Mouse (Mus musculus) kidney, embryonic 15.5 days (tissue): ENCODE data around the gene Olfr814. TPM values are rescaled to one million over a fixed set of nuclear protein-coding genes. Genes with fewer than 3 reads are reported as not detected.
"Not testable (repeated sequence)": the region's sequence is repeated elsewhere in the genome, so short reads cannot be mapped to it uniquely, and the experiment has no call there.

ENCODE experiments used
- ATAC-seq: fragments of 200-750 bp; cut with Nextera tagmentation; replicated peaks from 2 replicates; pipeline ENCODE4 v1.8.0; 2017; ENCODE audit warnings: moderate TSS enrichment; ENCODE audit not compliant: low FRiP score
- H3K27ac ChIP-seq: fragments of 300-500 bp; sonication (generic); 2 replicates; pipeline ENCODE4 v1.5.1; 2015; ENCODE audit warnings: mild to moderate bottlenecking, inconsistent platforms
- H3K27me3 ChIP-seq: fragments of 300-500 bp; sonication (generic); 2 replicates; pipeline ENCODE4 v1.6.1; 2015; ENCODE audit warnings: inconsistent platforms
- H3K36me3 ChIP-seq: fragments of 300-500 bp; sonication (generic); 2 replicates; pipeline ENCODE4 v1.6.1; 2015; ENCODE audit warnings: inconsistent platforms
- H3K4me1 ChIP-seq: fragments of 300-500 bp; sonication (generic); 2 replicates; pipeline ENCODE4 v1.6.1; 2015; ENCODE audit warnings: inconsistent platforms
- H3K4me2 ChIP-seq: fragments of 300-500 bp; sonication (generic); 2 replicates; pipeline ENCODE4 v1.6.1; 2015; ENCODE audit warnings: moderate library complexity, mild to moderate bottlenecking, inconsistent platforms
- H3K4me3 ChIP-seq: fragments of 300-500 bp; sonication (generic); replicated peaks from 2 replicates; pipeline ENCODE4 v1.5.1; 2015; ENCODE audit warnings: mild to moderate bottlenecking, inconsistent platforms
- H3K9ac ChIP-seq: fragments of 300-500 bp; sonication (generic); 2 replicates; pipeline ENCODE4 v1.6.1; 2015; ENCODE audit warnings: mild to moderate bottlenecking, inconsistent platforms
- H3K9me3 ChIP-seq: fragments of 300-500 bp; sonication (generic); replicated peaks from 2 replicates; pipeline ENCODE4 v1.6.1; 2016; ENCODE audit warnings: inconsistent platforms
- WGBS: fragments of 180-500 bp; shearing (Covaris S2); methylation state at CpG from one replicate; pipeline ENCODE4 v1.1.7; 2015; ENCODE audit warnings: mixed read lengths; 5-methylcytosine and 5-hydroxymethylcytosine counted together
- polyA plus RNA-seq: library from polyadenylated mRNA; unstranded; fragments of >200 nt; fragmentation: Nextera tagmentation; extraction: Ambion mirVana; gene quantifications from 2 replicates; pipeline ENCODE4 v1.2.1, GENCODE M21; 2015

The Olfr814 gene
- polyA plus RNA-seq = not detected in 2 replicates

DNA sequence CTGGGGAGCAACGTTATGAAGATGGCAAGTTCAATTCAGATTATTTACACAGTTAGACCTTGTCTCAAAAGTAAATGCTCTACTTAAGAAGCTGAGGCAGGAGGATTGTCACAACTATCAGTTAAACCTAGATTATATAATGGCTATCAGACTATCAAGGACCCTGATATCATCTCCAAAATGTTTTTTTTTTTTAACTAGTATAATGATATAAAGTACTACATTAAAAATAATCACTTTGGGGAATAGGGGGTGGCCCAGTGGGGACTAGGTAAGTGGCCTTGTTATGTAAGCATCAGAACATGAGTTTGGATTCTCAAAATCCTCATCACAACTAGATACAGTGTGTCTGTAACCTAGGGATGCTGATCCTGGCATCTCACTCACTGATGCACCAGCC is at the start of gene Olfr814:
Olfr814 (minus strand) TSS at position 101 of the 400 bp plus-strand sequence.
- WGBS = 89% methylated on average over 1 of the region's 1 CpGs
- H3K4me3 ChIP-seq, ATAC-seq: not testable (repeated sequence)

GRCm38 (mm10) chr10:129915497-129915896 is 35.8 kb upstream of the Olfr814 start, which contains the start of gene Olfr816:
Gene Olfr816 (minus strand): TSS chr10:129915597.
- Histone ChIP-seq H3K4me1 (no peaks in the 10 kb centered on the region), H3K9ac (no peak within 1 kb of the TSS), H3K27me3 (no peaks in the 10 kb centered on the region), H3K27ac (no peak within 1 kb of the TSS), H3K9me3 (no peaks in the 10 kb centered on the region), H3K4me2 (no peak within 1 kb of the TSS), H3K4me3 (no peak within 1 kb of the TSS), H3K36me3 (no peaks in the 10 kb centered on the region)
- no peak for ATAC-seq
- WGBS = 76% methylated on average over 1 of the region's 1 CpGs

More for the DNA sequence above, at the start of gene Olfr814:
- H3K36me3 ChIP-seq, H3K4me1 ChIP-seq, H3K27ac ChIP-seq, H3K27me3 ChIP-seq, H3K4me2 ChIP-seq, H3K9ac ChIP-seq, H3K9me3 ChIP-seq: not testable (repeated sequence)

DNA sequence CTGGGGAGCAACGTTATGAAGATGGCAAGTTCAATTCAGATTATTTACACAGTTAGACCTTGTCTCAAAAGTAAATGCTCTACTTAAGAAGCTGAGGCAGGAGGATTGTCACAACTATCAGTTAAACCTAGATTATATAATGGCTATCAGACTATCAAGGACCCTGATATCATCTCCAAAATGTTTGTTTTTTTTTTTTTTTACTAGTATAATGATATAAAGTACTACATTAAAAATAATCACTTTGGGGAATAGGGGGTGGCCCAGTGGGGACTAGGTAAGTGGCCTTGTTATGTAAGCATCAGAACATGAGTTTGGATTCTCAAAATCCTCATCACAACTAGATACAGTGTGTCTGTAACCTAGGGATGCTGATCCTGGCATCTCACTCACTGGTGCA is 26.1 kb upstream of the Olfr814 start, which contains the start of gene Olfr815:
Olfr815 (minus strand) TSS at position 101 of the 400 bp plus-strand sequence.
- not testable (repeated sequence) for H3K9ac ChIP-seq, H3K4me1 ChIP-seq, H3K36me3 ChIP-seq, ATAC-seq, H3K27me3 ChIP-seq, H3K4me2 ChIP-seq, H3K27ac ChIP-seq, H3K9me3 ChIP-seq, H3K4me3 ChIP-seq
- 73% methylated on average over 1 of the region's 1 CpGs for WGBS

DNA sequence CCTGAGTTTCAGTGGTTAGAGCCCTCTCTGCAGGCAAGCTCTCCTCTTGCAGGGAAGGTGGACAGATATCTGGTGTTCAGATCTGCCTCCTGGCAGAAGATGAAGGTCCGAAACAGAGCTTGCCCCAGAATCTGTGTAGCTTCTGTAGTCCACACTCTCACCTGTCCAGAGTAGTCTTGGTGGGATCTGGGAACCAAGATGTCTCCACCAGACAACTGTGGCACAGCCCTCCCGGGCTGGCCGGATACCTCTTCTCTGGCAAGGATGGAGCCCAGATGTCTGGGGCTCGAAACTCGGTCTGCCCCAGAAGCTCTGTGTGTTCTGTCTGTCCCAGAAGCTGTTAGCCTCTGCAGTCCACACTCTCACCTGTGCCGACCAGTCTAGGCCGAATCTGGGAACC is 6.3 kb upstream of the Olfr814 start:
- Histone ChIP-seq H3K9ac (no peak overlapping the region), H3K27ac (no peak overlapping the region), H3K4me2 (no peak overlapping the region), H3K36me3 (no peaks in the 10 kb centered on the region), H3K27me3 (no peaks in the 10 kb centered on the region), H3K4me3 (no peak overlapping the region), H3K9me3 (no peaks in the 10 kb centered on the region), H3K4me1 (no peaks in the 10 kb centered on the region)
- ATAC-seq = no peak
- 94% methylated on average over 7 of the region's 7 CpGs for WGBS

DNA sequence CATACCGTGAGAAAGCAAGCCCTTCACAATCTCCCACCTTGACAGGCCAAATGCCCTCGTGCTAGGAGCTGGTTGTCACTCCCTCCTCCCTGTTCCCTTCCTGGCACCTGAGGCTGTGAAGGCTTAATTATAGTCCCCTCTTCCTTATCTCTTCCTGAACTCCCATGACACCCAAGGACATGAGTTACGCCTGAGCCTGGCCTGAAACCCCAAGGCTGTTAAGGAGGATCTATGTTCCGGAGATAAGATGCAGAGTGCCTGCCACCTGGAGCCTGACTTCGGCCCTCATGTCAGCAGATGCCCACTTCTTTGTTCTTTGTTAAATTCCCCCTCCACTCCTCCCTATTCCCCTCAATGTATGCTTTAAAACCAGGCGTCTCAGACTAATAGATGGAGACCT is 5.8 kb upstream of the Olfr814 start:
- WGBS = 68% methylated on average over 6 of the region's 6 CpGs
- not testable (repeated sequence) for ATAC-seq

GRCm38 (mm10) chr10:129855067-129855466 is 24.6 kb downstream of the Olfr814 start, which contains the start of gene Olfr813:
Gene Olfr813 (plus strand): TSS chr10:129855367.
- H3K27me3 ChIP-seq = no peaks in the 10 kb centered on the region
- no peak for ATAC-seq
- H3K27ac ChIP-seq = no peak within 1 kb of the TSS
- no peaks in the 10 kb centered on the region for H3K4me1 ChIP-seq
- no peak within 1 kb of the TSS for H3K4me2 ChIP-seq
- H3K9ac ChIP-seq = no peak within 1 kb of the TSS
- H3K9me3 ChIP-seq = no peaks in the 10 kb centered on the region
- no peaks in the 10 kb centered on the region for H3K36me3 ChIP-seq
- no peak within 1 kb of the TSS for H3K4me3 ChIP-seq

More for the DNA sequence above, 5.8 kb upstream of the Olfr814 start:
- H3K4me3 ChIP-seq, H3K27me3 ChIP-seq, H3K4me2 ChIP-seq, H3K36me3 ChIP-seq, H3K27ac ChIP-seq, H3K4me1 ChIP-seq, H3K9ac ChIP-seq, H3K9me3 ChIP-seq: not testable (repeated sequence)

GRCm38 (mm10) chr10:129847343-129847742 is 32.3 kb downstream of the Olfr814 start:
- 83% methylated on average over 1 of the region's 1 CpGs for WGBS
- H3K9ac ChIP-seq = no peak overlapping the region
- no peak for ATAC-seq
- H3K36me3 ChIP-seq = no peaks in the 10 kb centered on the region
- no peak overlapping the region for H3K4me3 ChIP-seq
- H3K9me3 ChIP-seq = no peaks in the 10 kb centered on the region
- no peaks in the 10 kb centered on the region for H3K27me3 ChIP-seq
- no peak overlapping the region for H3K27ac ChIP-seq
- H3K4me1 ChIP-seq = no peaks in the 10 kb centered on the region
- H3K4me2 ChIP-seq = no peak overlapping the region

DNA sequence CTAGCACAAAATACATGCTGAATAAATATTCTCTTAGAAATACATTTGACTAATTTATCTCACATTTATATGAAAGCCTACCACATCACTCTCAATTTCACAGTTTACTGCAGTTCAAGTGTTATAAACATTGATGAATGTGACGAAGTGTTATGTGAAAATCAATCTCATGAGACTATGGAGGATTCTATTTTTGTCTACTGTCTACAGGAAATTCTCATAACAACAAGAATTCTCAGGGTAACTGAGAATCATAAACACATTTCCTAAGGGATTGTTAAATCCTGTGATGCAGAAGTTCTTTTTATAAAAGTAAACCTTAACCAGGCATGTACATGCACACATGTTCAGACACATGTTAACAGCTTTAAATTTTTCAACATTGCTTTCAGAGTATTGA is 33.7 kb downstream of the Olfr814 start, which contains the start of gene Olfr812:
Olfr812 (minus strand) TSS at position 101 of the 400 bp plus-strand sequence.
- no peaks in the 10 kb centered on the region for H3K36me3 ChIP-seq
- no peak within 1 kb of the TSS for H3K27ac ChIP-seq
- no peak within 1 kb of the TSS for H3K9ac ChIP-seq
- WGBS = 66% methylated on average over 1 of the region's 1 CpGs
- H3K27me3 ChIP-seq = no peaks in the 10 kb centered on the region
- no peak for ATAC-seq
- H3K4me3 ChIP-seq = no peak within 1 kb of the TSS
- no peaks in the 10 kb centered on the region for H3K9me3 ChIP-seq
- H3K4me1 ChIP-seq = no peaks in the 10 kb centered on the region
- H3K4me2 ChIP-seq = no peak within 1 kb of the TSS

Other genes with a start within 250 kb of the Olfr814 start
- gene Olfr799, start 242.4 kb downstream of the Olfr814 start, polyA plus RNA-seq = not detected in 2 replicates
- gene Olfr800, start 222.2 kb downstream of the Olfr814 start, polyA plus RNA-seq = not detected in 2 replicates
- not detected in 2 replicates for gene Olfr801, start 206.0 kb downstream of the Olfr814 start, polyA plus RNA-seq
- not detected in 2 replicates for gene Olfr802, start 191.7 kb downstream of the Olfr814 start, polyA plus RNA-seq
- not detected in 2 replicates for gene Olfr803, start 185.6 kb downstream of the Olfr814 start, polyA plus RNA-seq
- gene Olfr804, start 176.6 kb downstream of the Olfr814 start, polyA plus RNA-seq = not detected in 2 replicates
- not detected in 2 replicates for gene Olfr805, start 150.5 kb downstream of the Olfr814 start, polyA plus RNA-seq
- not detected in 2 replicates for gene Olfr806, start 137.9 kb downstream of the Olfr814 start, polyA plus RNA-seq
- not detected in 2 replicates for gene Olfr807, start 122.1 kb downstream of the Olfr814 start, polyA plus RNA-seq
- not detected in 2 replicates for gene Olfr808, start 114.4 kb downstream of the Olfr814 start, polyA plus RNA-seq
- not detected in 2 replicates for gene Olfr809, start 105.2 kb downstream of the Olfr814 start, polyA plus RNA-seq
- gene Olfr810, start 84.9 kb downstream of the Olfr814 start, polyA plus RNA-seq = not detected in 2 replicates
- gene Olfr811, start 75.5 kb downstream of the Olfr814 start, polyA plus RNA-seq = not detected in 2 replicates
- gene Olfr812, start 33.8 kb downstream of the Olfr814 start, polyA plus RNA-seq = not detected in 2 replicates
- not detected in 2 replicates for gene Olfr813, start 24.5 kb downstream of the Olfr814 start, polyA plus RNA-seq
- gene Olfr815, start 26.0 kb upstream of the Olfr814 start, polyA plus RNA-seq = not detected in 2 replicates
- not detected in 2 replicates for gene Olfr816, start 35.7 kb upstream of the Olfr814 start, polyA plus RNA-seq
- not detected in 2 replicates for gene Olfr818, start 69.2 kb upstream of the Olfr814 start, polyA plus RNA-seq
- not detected in 2 replicates for gene Olfr819, start 87.4 kb upstream of the Olfr814 start, polyA plus RNA-seq
- not detected in 2 replicates for gene Olfr247, start 96.3 kb upstream of the Olfr814 start, polyA plus RNA-seq
- gene Gm10310, start 105.2 kb upstream of the Olfr814 start, polyA plus RNA-seq = not detected in 2 replicates
- gene Olfr820, start 132.8 kb upstream of the Olfr814 start, polyA plus RNA-seq = not detected in 2 replicates
- gene Olfr821, start 150.5 kb upstream of the Olfr814 start, polyA plus RNA-seq = not detected in 2 replicates
- gene Olfr822, start 191.4 kb upstream of the Olfr814 start, polyA plus RNA-seq = not detected in 2 replicates
- not detected in 2 replicates for gene Olfr823, start 235.5 kb upstream of the Olfr814 start, polyA plus RNA-seq